Mouse (Mus musculus) intestine, postnatal 0 days (tissue): ENCODE results near the gene Gm7145. TPM values are rescaled to one million over a fixed set of nuclear protein-coding genes. Genes with fewer than 3 reads are reported as not detected.
"Not testable (repeated sequence)": the region's sequence is repeated elsewhere in the genome, so short reads cannot be mapped to it uniquely, and the experiment has no call there.

Experiments
- ATAC-seq: fragments of 200-750 bp; cut with Nextera tagmentation; 2 replicates; pipeline ENCODE4 v1.8.0; 2017; ENCODE audit warnings: mild to moderate bottlenecking, moderate TSS enrichment, moderate library complexity
- H3K27ac ChIP-seq: fragments of 300-500 bp; sonication (generic); 2 replicates; pipeline ENCODE4 v1.5.1; 2014; ENCODE audit warnings: mild to moderate bottlenecking, low read depth, low read length, moderate library complexity
- H3K27me3 ChIP-seq: fragments of 300-500 bp; sonication (generic); replicated peaks from 2 replicates; pipeline ENCODE4 v1.6.1; 2014; ENCODE audit warnings: low read length, mixed read lengths; ENCODE audit not compliant: control insufficient read depth, insufficient read depth
- H3K36me3 ChIP-seq: fragments of 300-500 bp; sonication (generic); 2 replicates; pipeline ENCODE4 v1.6.1; 2014; ENCODE audit warnings: mild to moderate bottlenecking, moderate library complexity; ENCODE audit not compliant: control insufficient read depth, insufficient read depth
- H3K4me1 ChIP-seq: fragments of 300-500 bp; sonication (generic); replicated peaks from 2 replicates; pipeline ENCODE4 v1.6.1; 2014; ENCODE audit warnings: antibody characterized with exemption, low read length, mixed read lengths; ENCODE audit not compliant: control insufficient read depth, insufficient read depth
- H3K4me2 ChIP-seq: fragments of 300-500 bp; sonication (generic); replicated peaks from 2 replicates; pipeline ENCODE4 v1.6.1; 2014; ENCODE audit warnings: low read depth, mild to moderate bottlenecking, moderate library complexity
- H3K4me3 ChIP-seq: fragments of 300-500 bp; sonication (generic); 2 replicates; pipeline ENCODE4 v1.5.1; 2014; ENCODE audit warnings: low read depth, low read length
- H3K9ac ChIP-seq: fragments of 300-500 bp; sonication (generic); 2 replicates; pipeline ENCODE4 v1.6.1; 2014; ENCODE audit warnings: mild to moderate bottlenecking, low read depth, low read length
- H3K9me3 ChIP-seq: fragments of 300-500 bp; sonication (generic); 2 replicates; pipeline ENCODE4 v1.6.1; 2016; ENCODE audit warnings: mixed run types; ENCODE audit not compliant: control insufficient read depth
- CTCF ChIP-seq: sonication (generic); IDR thresholded peaks from 2 replicates; pipeline ENCODE4 v1.5.1; 2016; ENCODE audit warnings: low read depth, mild to moderate bottlenecking, control low read depth, antibody characterized with exemption, moderate library complexity
- WGBS: fragments of 180-500 bp; shearing (Covaris S2); extraction: QIAGEN DNeasy Blood & Tissue Kit; methylation state at CpG from one replicate; pipeline ENCODE4 v1.1.7; 2014; 5-methylcytosine and 5-hydroxymethylcytosine counted together
- polyA plus RNA-seq: library from polyadenylated mRNA; unstranded; fragments of >200 nt; fragmentation: Nextera tagmentation; extraction: Ambion mirVana; gene quantifications from 2 replicates; pipeline ENCODE4 v1.2.1, GENCODE M21; 2015

The Gm7145 gene
- polyA plus RNA-seq = not detected in 2 replicates

DNA sequence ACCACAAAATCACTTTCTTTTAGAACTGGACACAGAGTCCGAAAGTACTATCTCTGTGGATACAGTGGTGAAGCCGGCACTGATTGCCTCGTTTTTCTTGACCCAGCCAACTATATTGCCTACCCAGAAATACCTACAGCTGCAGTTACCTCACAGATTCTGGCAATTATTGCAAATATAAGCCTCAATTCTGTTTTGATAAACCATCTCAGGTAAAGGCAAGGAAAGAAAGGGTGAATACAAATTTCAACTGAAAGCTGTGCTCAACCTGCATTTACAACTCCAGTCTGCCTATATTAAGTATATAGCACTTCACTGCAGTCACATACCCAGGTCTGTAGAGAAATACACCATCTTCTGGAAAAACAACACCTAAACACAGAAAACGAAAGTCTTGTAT, at the start of gene Gm7145:
Gene Gm7145 (plus strand): TSS at position 301 of the 400 bp plus-strand sequence.
- H3K4me3 ChIP-seq = no peak within 1 kb of the TSS
- H3K4me2 ChIP-seq = no peak within 1 kb of the TSS
- TF ChIP-seq CTCF = no peak
- H3K27me3 ChIP-seq = no peaks in the 10 kb centered on the region
- no peaks in the 10 kb centered on the region for H3K9me3 ChIP-seq
- no peaks in the 10 kb centered on the region for H3K36me3 ChIP-seq
- 70% methylated on average over 4 of the region's 4 CpGs for WGBS
- H3K9ac ChIP-seq = no peak within 1 kb of the TSS
- H3K27ac ChIP-seq = no peak within 1 kb of the TSS
- H3K4me1 ChIP-seq = no peaks in the 10 kb centered on the region
- ATAC-seq = no peak

DNA sequence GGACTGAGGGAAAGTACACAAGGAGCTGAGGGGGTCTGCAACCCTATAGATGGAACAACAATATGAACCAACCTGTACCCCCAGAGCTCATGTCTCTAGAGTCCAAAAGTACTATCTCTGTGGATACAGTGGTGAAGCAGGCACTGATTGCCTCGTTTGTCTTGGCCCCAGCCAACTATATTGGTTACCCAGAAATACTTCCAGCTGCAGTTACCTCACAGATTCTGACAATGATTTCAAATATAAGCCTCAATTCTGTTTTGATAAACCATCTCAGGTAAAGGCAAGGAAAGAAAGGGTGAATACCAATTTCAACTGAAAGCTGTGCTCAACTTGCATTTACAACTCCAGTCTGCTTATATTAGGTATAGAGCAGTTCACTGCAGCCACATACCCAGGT, 38.0 kb upstream of the Gm7145 start, which contains the start of gene Gm28168:
Gene Gm28168 (plus strand): TSS at position 301 of the 400 bp plus-strand sequence.
- not testable (repeated sequence) for H3K36me3 ChIP-seq, H3K27ac ChIP-seq, H3K4me2 ChIP-seq, H3K4me3 ChIP-seq, H3K9ac ChIP-seq, H3K9me3 ChIP-seq, H3K27me3 ChIP-seq, ATAC-seq, H3K4me1 ChIP-seq
- 50% methylated on average over 1 of the region's 1 CpGs for WGBS

- not testable (repeated sequence) for ATAC-seq, H3K9ac ChIP-seq, H3K4me1 ChIP-seq, H3K9me3 ChIP-seq, H3K27me3 ChIP-seq, H3K4me3 ChIP-seq, H3K4me2 ChIP-seq, H3K27ac ChIP-seq, H3K36me3 ChIP-seq
Observed at GRCm38 (mm10) chr1:118003876-118004275, 38.1 kb downstream of the Gm7145 start.

- not testable (repeated sequence) for H3K27ac ChIP-seq, H3K9ac ChIP-seq, H3K36me3 ChIP-seq, H3K4me3 ChIP-seq, H3K9me3 ChIP-seq, H3K4me1 ChIP-seq, ATAC-seq, H3K27me3 ChIP-seq, H3K4me2 ChIP-seq
- peak; percentile 47 for TF ChIP-seq CTCF
- 33% methylated on average over 8 of the region's 8 CpGs for WGBS
Observed at GRCm38 (mm10) chr1:118012736-118013135, 47.0 kb downstream of the Gm7145 start.

Other genes starting within 250 kb of the Gm7145 start
- gene B020011L13Rik, start 184.8 kb upstream of the Gm7145 start, polyA plus RNA-seq = not detected in 2 replicates
- not detected in 2 replicates for gene Gm28360, start 135.9 kb upstream of the Gm7145 start, polyA plus RNA-seq
- not detected in 2 replicates for gene Gm28168, start 37.9 kb upstream of the Gm7145 start, polyA plus RNA-seq
- 0.03 and 0.05 TPM in 2 replicates for gene Gm29106, start 210.6 kb downstream of the Gm7145 start, polyA plus RNA-seq